Mouse (Mus musculus) liver, embryonic 14.5 days (tissue): ENCODE results near the gene Ldlr.

Experiments
- CTCF ChIP-seq: IDR thresholded peaks from 2 replicates; pipeline ENCODE4 v1.5.1; 2016; ENCODE audit warnings: antibody characterized with exemption, low read depth, control low read depth
- EP300 ChIP-seq: IDR thresholded peaks from 2 replicates; pipeline ENCODE4 v1.6.1; 2016; ENCODE audit warnings: antibody characterized with exemption, low read depth

DNA sequence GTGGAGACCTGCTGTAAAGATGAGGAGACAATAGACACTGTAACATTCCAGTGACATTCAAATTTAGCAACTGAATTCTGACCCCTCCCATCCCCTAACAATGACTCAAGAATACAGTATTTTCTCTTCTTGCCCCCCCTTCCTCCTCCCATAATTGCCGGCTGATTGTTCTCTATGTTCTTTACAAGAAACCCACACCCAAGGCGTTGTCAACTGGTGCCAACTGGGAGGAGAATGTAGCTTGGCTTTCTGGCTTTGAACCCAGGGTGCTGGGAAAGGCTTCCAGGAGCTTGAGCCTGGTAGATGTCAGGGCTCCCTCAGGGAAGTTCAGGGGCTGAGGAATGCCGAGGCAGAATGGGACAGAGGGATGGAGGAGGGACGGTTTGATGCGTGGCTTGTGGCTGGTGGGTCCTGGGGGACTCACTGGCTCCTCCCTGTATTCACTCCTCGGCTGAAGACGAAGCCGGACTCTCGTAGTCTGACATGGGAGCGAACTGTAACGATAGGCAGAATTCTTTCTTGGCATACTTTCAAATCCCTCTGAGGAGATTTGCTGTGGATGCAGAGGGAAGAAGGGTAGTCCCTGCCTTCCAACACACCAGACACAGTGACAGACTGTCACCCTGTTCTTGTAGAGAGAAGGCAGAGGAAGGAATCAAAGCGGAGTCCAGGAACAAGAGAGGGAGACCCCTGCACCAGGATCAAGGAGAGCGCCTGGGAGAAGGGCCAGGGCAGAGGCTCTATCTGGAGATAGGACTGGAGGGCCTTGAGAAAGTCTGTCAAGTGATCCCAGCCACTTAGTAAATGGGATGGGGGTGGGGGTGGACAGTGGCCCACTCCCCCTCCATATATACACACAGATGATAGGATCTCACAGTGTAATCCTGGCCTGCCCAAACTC lies 45.5 kb downstream of the Ldlr start:
- TF ChIP-seq CTCF: no peak
- TF ChIP-seq EP300: no peak
